Comparison of ENCODE assay signal across 20 mouse cellular contexts in genomic region chr9:73006175-73006574, GRCm38 (mm10). TPM values are rescaled to one million over a fixed set of nuclear protein-coding genes. Genes with fewer than 3 reads are reported as not detected.
DNase-seq lines count a peak whose midpoint lies in the region; ATAC-seq and TF ChIP-seq lines count a peak whose summit lies in the region.
"Had no signal": no experiment of that assay in that cellular context is flagged by ENCODE, and none has a peak within 500 bp of the region (broad histone marks: within the 10 kb centered on the region; RNA-seq: fewer than 3 reads in every experiment).

No protein-coding gene starts in this region.

- WGBS in kidney, adult 2 months, result 90% methylated on average over 3 of the region's 3 CpGs
- WGBS in kidney, embryonic 15.5 days, result 93% methylated on average over 3 of the region's 3 CpGs

- no peaks in the 10 kb centered on the region for H3K9me3 ChIP-seq in kidney, embryonic 15.5 days (replicated peaks)
- H3K9me3 ChIP-seq: G1E; heart, embryonic 10.5 days; midbrain, embryonic 12.5 days; neural tube, embryonic 12.5 days had no signal

- TF ChIP-seq POLR2A in kidney, adult 2 months (IDR thresholded peaks at IDR 0.05; ENCODE audit: low read depth, low read length), result no peak

- no peak for ATAC-seq in kidney, embryonic 15.5 days (replicated peaks; ENCODE audit: low FRiP score)
- ATAC-seq in megakaryocyte, adult 5-6 weeks (ENCODE audit: poor library complexity, severe bottlenecking), result 0 out of 2 replicates have a peak, but pooled peaks have one; percentile 37

- no peaks in the 10 kb centered on the region for H3K27me3 ChIP-seq in kidney, adult 2 months (replicated peaks; ENCODE audit: control insufficient read depth, insufficient read depth, low read length)
- no peaks in the 10 kb centered on the region for H3K27me3 ChIP-seq in kidney, embryonic 15.5 days
- H3K27me3 ChIP-seq: midbrain, embryonic 12.5 days; neural tube, embryonic 12.5 days had no signal

- peaks cover 9% of the 10 kb centered on the region for H3K36me3 ChIP-seq in kidney, adult 2 months (ENCODE audit: control insufficient read depth, insufficient read depth, low read length)
- peaks cover 28% of the 10 kb centered on the region for H3K36me3 ChIP-seq in kidney, embryonic 15.5 days

- H3K4me3 ChIP-seq in kidney, adult 2 months (ENCODE audit: insufficient read depth, low read depth, low read length), result no peak overlapping the region
- H3K4me3 ChIP-seq in kidney, embryonic 15.5 days (replicated peaks), result no peak overlapping the region
- H3K4me3 ChIP-seq: erythroblast, embryonic 14.5 days; heart, embryonic 10.5 days; midbrain, embryonic 12.5 days; neural tube, embryonic 12.5 days had no signal

- H3K4me2 ChIP-seq in kidney, embryonic 15.5 days, result no peak overlapping the region
- H3K4me2 ChIP-seq: hindbrain, embryonic 14.5 days; lung, embryonic 14.5 days; midbrain, embryonic 12.5 days; neural tube, embryonic 12.5 days had no signal

- H3K4me1 ChIP-seq in kidney, adult 2 months (ENCODE audit: control insufficient read depth, insufficient read depth, low read length), result no peaks in the 10 kb centered on the region
- no peaks in the 10 kb centered on the region for H3K4me1 ChIP-seq in kidney, embryonic 15.5 days
- H3K4me1 ChIP-seq: heart, embryonic 10.5 days; midbrain, embryonic 12.5 days; neural tube, embryonic 12.5 days had no signal

- H3K9ac ChIP-seq in kidney, embryonic 15.5 days, result no peak overlapping the region
- H3K9ac ChIP-seq: hindbrain, embryonic 14.5 days; lung, embryonic 14.5 days; midbrain, embryonic 12.5 days; neural tube, embryonic 12.5 days had no signal

- no peak overlapping the region for H3K27ac ChIP-seq in kidney, adult 2 months (ENCODE audit: insufficient read depth, low read depth, low read length)
- H3K27ac ChIP-seq in kidney, embryonic 15.5 days, result no peak overlapping the region
- H3K27ac ChIP-seq: heart, embryonic 10.5 days; hindbrain, embryonic 14.5 days; midbrain, embryonic 12.5 days; neural tube, embryonic 12.5 days had no signal

- TF ChIP-seq CTCF in kidney, adult 2 months (conservative IDR thresholded peaks at IDR 0.05; ENCODE audit: insufficient read depth, insufficient read length, low read depth, low read length), result 0 out of 2 replicates have a peak, but pooled peaks have one; percentile 13

- DNase-seq in kidney, adult 2 months, result no peak
- peak; percentile 16 for DNase-seq in thymus, postnatal 0 days (ENCODE audit: low spot score)
- no peak for DNase-seq in thymus, adult 18-20 months
- no peak for DNase-seq in gastrocnemius, adult 8-10 months (ENCODE audit: low spot score in 2 of 2)
- DNase-seq in ovary, postnatal 14 days (ENCODE audit: low spot score), result no peak
- DNase-seq: cerebellum, adult 9-10 months; embryo, embryonic 11 days; lung, embryonic 14.5 days; right cerebral cortex, adult 18-20 months had no signal

RNA-seq across cellular contexts. Expression of gene Ccpg1, which starts 20.9 kb away (rescaled TPM):
- 20.1 and 30.2 TPM in 2 replicates for polyA plus RNA-seq in kidney, adult 2 months (2012; rRNA removed)
- polyA plus RNA-seq in kidney, embryonic 15.5 days (2015; fragmentation: Nextera tagmentation; extraction: Ambion mirVana), result 34.7 and 36.6 TPM in 2 replicates
- polyA plus RNA-seq in thymus, postnatal 0 days (2015; fragmentation: Nextera tagmentation; extraction: Ambion mirVana), result 34.7 and 36.1 TPM in 2 replicates
- total RNA-seq in megakaryocyte, adult 5-6 weeks (2015), result 74.2 and 85.3 TPM in 2 replicates
- total RNA-seq in megakaryocyte, adult 5-6 weeks (2017), result 168 and 169 TPM in 2 replicates
- total RNA-seq in gastrocnemius, adult 8-10 months (2022), result 100 to 1,000 TPM in 1 of 4 experiments, 10 to 100 TPM in 3; 78.5 to 101 (median 82.0) TPM

RNA-seq across cellular contexts. Expression of gene Ccpg1os, which starts 21.0 kb away (rescaled TPM):
- polyA plus RNA-seq in kidney, adult 2 months (2012; rRNA removed), result 29.1 and 34.8 TPM in 2 replicates
- 20.6 and 22.8 TPM in 2 replicates for polyA plus RNA-seq in kidney, embryonic 15.5 days (2015; fragmentation: Nextera tagmentation; extraction: Ambion mirVana)
- 13.3 and 18.4 TPM in 2 replicates for polyA plus RNA-seq in thymus, postnatal 0 days (2015; fragmentation: Nextera tagmentation; extraction: Ambion mirVana)
- total RNA-seq in megakaryocyte, adult 5-6 weeks (2015), result 1.7 and 2.4 TPM in 2 replicates
- total RNA-seq in megakaryocyte, adult 5-6 weeks (2017), result 1.1 and 4.9 TPM in 2 replicates
- 10 to 100 TPM; 11.2 to 15.6 (median 11.9) TPM for total RNA-seq in gastrocnemius, adult 8-10 months (2022)

RNA-seq across cellular contexts. Expression of gene Pigb, which starts 34.0 kb away (rescaled TPM):
- 10.7 and 10.9 TPM in 2 replicates for polyA plus RNA-seq in kidney, adult 2 months (2012; rRNA removed)
- 16.2 and 16.3 TPM in 2 replicates for polyA plus RNA-seq in kidney, embryonic 15.5 days (2015; fragmentation: Nextera tagmentation; extraction: Ambion mirVana)
- 6.3 and 6.9 TPM in 2 replicates for polyA plus RNA-seq in thymus, postnatal 0 days (2015; fragmentation: Nextera tagmentation; extraction: Ambion mirVana)
- total RNA-seq in megakaryocyte, adult 5-6 weeks (2015), result 24.1 and 25.4 TPM in 2 replicates
- 5.1 TPM in 2 replicates for total RNA-seq in megakaryocyte, adult 5-6 weeks (2017)
- total RNA-seq in gastrocnemius, adult 8-10 months (2022), result 1 to 10 TPM; 3.7 to 4.6 (median 4.2) TPM

RNA-seq across cellular contexts. Expression of gene Rab27a, which starts 38.5 kb away (rescaled TPM):
- 8.0 and 9.4 TPM in 2 replicates for polyA plus RNA-seq in kidney, adult 2 months (2012; rRNA removed)
- polyA plus RNA-seq in kidney, embryonic 15.5 days (2015; fragmentation: Nextera tagmentation; extraction: Ambion mirVana), result 5.2 and 7.1 TPM in 2 replicates
- polyA plus RNA-seq in thymus, postnatal 0 days (2015; fragmentation: Nextera tagmentation; extraction: Ambion mirVana), result 41.8 and 43.9 TPM in 2 replicates
- 55.5 and 58.9 TPM in 2 replicates for total RNA-seq in megakaryocyte, adult 5-6 weeks (2015)
- total RNA-seq in megakaryocyte, adult 5-6 weeks (2017), result 154 and 155 TPM in 2 replicates
- total RNA-seq in gastrocnemius, adult 8-10 months (2022), result 1 to 10 TPM in 3 of 4 experiments, under 1 TPM in 1; 0.46 to 2.0 (median 1.3) TPM

RNA-seq across cellular contexts. Expression of gene Gm44503, which starts 47.5 kb away (rescaled TPM):
- polyA plus RNA-seq in kidney, adult 2 months (2012; rRNA removed), result not detected in 2 replicates
- polyA plus RNA-seq in kidney, embryonic 15.5 days (2015; fragmentation: Nextera tagmentation; extraction: Ambion mirVana), result not detected in 2 replicates
- polyA plus RNA-seq in thymus, postnatal 0 days (2015; fragmentation: Nextera tagmentation; extraction: Ambion mirVana), result not detected in 2 replicates
- not detected in 2 replicates for total RNA-seq in megakaryocyte, adult 5-6 weeks (2015)
- total RNA-seq in megakaryocyte, adult 5-6 weeks (2017), result not detected in 2 replicates
- total RNA-seq in gastrocnemius, adult 8-10 months (2022), result not detected
- total RNA-seq: G1E; layer of hippocampus, postnatal 14 days had no signal
- polyA plus RNA-seq: heart, embryonic 10.5 days; kidney, embryonic 16.5 days; limb, embryonic 11.5 days; lung, embryonic 14.5 days; midbrain, embryonic 12.5 days; neural tube, embryonic 12.5 days had no signal
